Mouse (Mus musculus): ENCODE measurements at regions not wholly inside any gene's neighbourhood (a gene's known extent, or its start where the extent isn't known, plus 50 kb on each side); places are given as distances from the start of the nearest gene placed in this dataset.

- no peak for DNase-seq
Measured at GRCm38 (mm10) chr12:8844748-8845147, 73.6 kb downstream of the Sdc1 start.

DNA sequence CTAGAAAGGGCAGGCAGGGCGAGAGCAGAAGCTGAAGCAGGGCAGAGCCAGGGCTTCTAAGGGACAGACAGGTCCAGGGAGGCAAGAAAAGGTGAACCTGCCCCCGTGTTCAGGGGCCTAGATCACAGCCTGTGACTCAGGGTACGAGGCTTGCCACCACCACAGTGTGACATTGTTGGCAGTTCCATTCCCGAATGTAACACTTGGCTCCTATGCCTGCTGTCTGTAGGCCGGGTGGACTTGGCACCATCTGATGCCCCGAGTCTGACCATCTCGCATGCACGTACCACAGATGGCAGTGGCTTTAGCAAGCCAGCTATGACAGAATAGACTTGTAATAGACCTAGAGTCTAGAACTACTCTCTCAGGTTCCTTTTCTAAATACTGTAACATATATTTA, 74.3 kb downstream of the Sdc1 start:
- peak; percentile 80 to 86 for DNase-seq

DNA sequence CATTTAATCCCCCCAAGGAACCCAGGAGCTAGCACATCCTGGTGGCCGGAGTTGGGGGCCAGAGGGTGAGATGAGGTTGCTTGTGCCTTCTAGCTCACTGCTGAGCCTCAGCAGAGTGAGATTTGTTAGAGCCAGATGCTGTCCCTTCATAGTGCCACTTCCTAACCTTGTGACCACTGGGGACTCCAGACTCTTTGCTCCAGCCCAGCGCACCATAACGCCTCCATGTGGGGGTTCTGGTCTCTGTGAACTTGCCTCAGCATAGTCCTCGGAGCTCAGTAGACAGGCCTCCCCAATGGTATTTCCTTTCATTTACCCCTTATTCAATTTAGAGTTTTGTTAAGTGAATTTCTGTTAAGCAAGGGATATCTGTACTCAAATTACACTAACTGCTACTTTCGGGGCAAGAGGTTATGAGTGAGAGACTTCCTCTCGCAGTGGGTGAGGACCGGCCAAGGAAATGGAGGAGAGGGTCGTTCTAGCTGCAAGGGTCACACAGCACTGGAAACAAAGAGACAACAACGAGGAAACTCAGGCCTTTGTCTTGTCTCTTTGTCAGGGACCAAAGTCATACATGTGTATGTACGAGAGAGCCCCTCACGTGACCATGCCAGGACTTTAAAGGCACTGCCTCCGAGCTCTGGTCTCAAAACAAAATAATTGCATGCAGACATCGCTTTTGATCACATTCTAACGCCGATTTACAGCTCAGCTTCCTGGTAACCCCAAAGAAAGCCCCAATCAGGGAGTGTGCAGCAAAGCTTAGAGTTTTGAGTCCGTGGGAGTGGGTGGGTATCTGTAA, 74.8 kb upstream of the Laptm4a start:
- no peak for DNase-seq

DNA sequence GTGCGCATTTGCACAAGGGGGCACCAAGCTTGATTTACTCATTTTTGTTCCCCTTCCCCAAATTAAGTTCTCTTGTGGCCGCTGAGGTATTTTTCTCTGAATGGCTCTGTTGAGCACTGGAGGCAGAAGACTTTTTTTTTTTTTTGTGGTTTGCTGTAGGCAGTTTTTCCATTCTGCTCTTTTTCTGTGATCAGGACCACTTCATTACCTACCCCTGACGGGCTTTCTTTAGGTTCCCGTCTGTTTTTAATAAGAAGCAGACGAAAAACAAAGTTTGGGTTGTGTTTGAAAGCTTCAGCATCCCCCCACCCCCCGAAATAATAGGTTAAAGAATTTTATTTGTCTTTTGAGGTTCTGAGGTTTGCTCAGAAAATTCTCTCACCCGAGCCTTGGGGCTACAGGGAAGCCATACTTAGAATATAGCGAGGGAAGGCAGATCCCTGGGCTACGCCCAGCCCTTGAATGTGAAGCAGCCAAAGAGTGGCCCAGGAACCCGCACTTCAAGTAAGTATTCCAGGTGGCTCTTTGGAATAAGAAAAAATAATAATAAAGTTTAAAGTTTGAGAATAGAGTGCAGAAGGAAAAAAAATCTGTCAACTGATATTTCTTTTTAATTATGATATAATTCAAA, 74.1 kb upstream of the Laptm4a start:
- no peak for DNase-seq

DNA sequence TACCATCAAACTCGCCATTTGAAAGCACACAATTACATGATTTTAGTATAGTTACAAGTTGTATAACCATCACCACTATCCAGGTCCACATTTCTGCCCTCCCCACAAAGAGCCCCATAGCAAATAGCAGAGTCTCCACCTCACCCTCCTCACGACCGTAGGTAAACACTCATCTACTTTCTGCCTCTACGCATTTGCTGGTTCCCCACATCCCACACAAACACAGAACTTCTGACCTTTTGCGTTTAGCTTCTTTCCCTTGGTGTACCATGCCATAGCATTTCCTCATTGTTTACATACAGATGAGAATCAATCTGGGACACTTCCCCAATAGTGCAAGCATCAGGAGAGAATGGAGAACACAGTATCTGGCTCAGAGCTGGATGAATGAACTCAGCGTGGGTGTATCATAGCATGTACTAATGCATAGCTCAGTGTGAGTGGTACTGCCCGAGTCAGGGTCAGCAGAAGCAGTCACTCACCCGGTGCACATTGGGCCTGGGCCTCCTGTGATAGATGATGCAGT, 73.5 kb upstream of the Laptm4a start:
- DNase-seq, result no peak

DNA sequence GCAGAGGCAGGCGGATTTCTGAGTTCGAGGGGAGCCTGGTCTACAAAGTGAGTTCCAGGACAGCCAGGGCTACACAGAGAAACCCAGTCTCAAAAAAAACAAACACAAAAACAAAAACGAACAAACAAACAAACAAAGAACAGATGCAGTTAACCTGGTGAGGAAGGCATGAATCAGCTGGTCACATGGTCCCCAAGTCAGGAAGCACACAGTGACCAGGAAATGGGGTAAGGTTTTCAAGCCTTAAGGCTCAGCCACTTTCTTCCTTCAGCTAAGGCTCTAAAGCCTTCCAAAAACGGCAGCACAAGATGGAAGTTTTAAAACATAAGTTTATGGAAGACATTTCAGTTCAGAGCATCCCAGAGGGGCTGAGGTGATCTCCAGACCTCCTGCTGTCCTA, 67.6 kb upstream of the Laptm4a start:
- DNase-seq, result no peak

GRCm38 (mm10) chr12:8854401-8854800, 67.1 kb upstream of the Laptm4a start:
- DNase-seq, result no peak

GRCm38 (mm10) chr12:8855119-8855518, 66.3 kb upstream of the Laptm4a start:
- DNase-seq, result no peak

DNA sequence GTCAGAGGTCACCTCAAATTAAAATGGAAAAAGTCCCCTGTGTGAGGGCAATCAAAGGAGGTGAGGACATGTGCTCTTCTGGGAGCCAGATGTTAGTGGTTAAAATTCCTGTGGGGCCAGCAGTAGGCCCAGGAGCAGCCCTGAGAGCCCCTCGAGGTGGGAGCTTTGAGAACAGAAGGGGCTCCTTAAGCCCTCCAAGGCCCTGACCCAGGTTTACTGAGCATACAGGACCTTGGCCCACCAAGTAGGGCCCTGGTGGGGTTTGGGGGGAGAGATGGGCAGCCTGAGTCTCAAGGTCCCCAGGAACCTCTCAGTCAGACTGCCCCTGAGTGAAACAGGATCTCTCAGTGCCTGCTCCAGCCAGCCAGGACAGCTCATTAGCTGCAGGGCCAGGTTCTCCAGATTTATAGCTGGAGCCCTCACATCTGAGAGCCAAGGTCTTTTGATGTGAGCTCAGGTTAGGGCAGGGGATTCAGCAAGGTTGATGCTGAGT, 65.4 kb upstream of the Laptm4a start:
- no peak for DNase-seq

DNA sequence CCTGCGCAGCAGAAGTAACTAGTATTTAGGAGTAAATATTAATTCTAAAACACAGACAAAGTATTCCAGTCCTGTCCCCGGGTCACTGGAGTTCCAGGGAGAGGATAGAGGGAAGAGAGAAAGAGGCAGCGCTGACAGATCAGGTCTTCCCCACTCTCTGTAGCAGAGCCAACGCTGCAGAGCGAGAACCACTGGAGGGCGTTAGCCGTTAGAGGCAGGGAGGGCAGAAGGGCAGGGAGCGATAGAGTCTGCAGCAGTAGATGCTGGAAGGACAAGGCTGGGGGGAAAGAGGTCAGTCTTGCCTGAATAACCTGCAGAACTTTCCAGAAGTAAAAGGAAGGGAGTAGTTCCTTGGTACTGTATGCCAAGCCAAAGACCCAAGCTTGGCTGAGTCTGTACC, 64.2 kb upstream of the Laptm4a start:
- no peak for DNase-seq

DNA sequence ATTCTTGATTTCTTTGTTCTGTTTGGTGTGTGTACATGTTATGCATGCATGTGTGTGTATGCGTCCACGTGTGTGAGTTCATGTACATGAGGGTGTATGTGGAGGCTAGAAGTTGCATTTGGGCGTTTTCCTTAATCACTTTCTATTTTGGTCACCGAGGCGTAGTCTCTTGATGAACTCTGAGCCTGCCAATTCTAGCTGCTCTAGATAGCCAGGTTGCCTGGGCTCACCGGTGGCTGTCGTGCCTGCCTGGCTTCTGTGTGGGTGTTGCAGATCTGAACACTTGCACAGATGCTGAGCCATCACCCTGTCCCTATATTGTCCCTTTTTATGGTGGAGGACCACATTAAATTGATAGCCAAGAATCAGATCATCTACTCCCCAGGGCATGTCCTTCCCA, 62.7 kb upstream of the Laptm4a start:
- DNase-seq, result peak; percentile 60 to 65

DNA sequence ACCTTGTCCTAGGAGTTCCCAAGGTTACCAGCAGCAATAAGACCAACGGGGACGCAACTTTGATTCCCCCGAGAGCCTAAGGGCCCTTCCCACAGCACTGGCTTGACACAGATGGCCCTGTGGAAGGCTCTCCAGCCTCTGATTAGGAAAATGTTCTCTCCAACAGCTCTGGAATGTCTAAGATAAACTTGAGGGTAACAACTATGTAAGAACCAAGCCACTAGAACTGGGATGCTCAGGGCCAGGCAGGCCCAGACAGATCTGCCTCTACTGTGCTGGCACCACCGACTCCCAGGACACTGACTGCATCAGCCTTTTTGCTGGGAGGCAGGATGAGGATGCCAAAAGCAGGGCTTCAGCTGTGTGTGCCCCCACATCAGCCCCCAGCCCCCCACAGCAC, 61.9 kb upstream of the Laptm4a start:
- no peak for DNase-seq

GRCm38 (mm10) chr12:8864830-8865229, 56.6 kb upstream of the Laptm4a start:
- no peak for DNase-seq

DNA sequence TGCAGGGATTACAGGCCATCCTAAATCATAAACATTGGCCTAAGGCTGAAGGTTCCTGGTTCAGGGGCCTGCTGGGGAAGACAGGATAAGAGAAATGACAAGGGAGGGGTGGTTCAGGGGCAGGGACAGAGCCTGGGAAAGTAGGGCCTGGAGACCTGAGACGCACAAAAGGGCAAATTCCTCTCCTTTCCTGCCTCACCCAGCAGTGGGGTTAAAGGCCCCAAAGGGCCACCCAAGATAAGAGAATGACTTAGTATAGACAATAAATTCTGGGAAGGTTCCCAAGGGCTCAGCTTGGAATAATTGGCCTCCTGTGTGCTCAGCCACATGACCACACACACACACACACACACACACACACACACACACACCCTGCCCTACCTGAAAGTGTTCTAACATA, 56.2 kb upstream of the Laptm4a start:
- DNase-seq, result no peak

DNA sequence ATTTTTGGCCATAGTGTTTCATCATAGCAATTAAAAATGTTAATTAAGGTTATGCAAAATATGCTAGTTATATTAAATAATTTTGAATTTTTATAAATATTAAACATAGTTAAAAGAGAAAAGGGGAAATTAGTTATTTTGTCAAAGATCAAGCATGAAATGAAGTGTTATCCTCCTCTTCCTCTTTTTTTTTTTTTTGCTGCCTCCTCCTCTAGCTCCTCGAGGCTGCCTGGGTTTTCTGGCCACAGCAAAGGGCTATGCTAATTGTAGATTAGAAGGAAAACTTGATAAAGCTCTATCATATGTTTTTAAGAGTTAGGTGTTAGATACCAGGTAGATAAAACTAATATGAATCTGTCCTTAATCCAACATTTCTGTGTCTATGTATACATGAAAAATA, 54.4 kb upstream of the Laptm4a start:
- DNase-seq, result no peak

GRCm38 (mm10) chr12:8868690-8869089, 52.8 kb upstream of the Laptm4a start:
- DNase-seq, result no peak

- no peak for DNase-seq
Measured at GRCm38 (mm10) chr12:8869190-8869589, 52.3 kb upstream of the Laptm4a start.

All from cerebellum, postnatal 25 days (tissue).